Mouse (Mus musculus): ENCODE measurements at regions not wholly inside any gene's neighbourhood (a gene's known extent, or its start where the extent isn't known, plus 50 kb on each side); places are given as distances from the start of the nearest gene placed in this dataset.
"Not testable (repeated sequence)": the region's sequence is repeated elsewhere in the genome, so short reads cannot be mapped to it uniquely, and the experiment has no call there.

GRCm38 (mm10) chr4:6592890-6593289 lies 1646.0 kb downstream of the Car8 start:
- not testable (repeated sequence) for TF ChIP-seq CTCF, POLR2A (IDR thresholded peaks at IDR 0.05; ENCODE audit: extremely low read depth, insufficient read depth, low read length)

Measured in cortical plate, adult 2 months (tissue).